ENCODE assay signal across 26 mouse cellular contexts in the genomic region with DNA sequence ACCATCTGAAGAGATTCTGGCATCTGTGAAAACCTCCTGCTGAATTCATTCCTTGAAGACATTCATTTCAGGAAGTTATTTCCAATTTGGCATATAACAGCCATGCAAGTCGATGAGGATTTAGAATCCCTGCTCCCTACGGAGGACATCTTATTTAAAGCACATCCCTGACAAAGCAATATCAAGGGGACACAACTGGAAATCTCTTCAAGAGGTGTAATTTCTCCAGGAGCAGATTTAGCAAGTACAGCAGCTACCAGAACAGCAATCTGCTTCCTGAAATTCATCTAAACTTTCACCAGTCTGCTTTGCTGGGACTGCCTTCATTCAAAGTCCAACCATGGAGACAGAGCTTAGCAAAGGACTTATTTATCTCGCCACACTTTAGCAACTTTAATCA.
DNase-seq lines count a peak whose midpoint lies in the region; ATAC-seq and TF ChIP-seq lines count a peak whose summit lies in the region.
"Had no signal": no experiment of that assay in that cellular context is flagged by ENCODE, and none has a peak within 500 bp of the region (broad histone marks: within the 10 kb centered on the region; RNA-seq: fewer than 3 reads in every experiment).

No protein-coding gene starts in this region.

- intact Hi-C loops in heart, postnatal 25 days (cut with DNase I): loop anchor here (5.0 kb wide), 1 partner anchor 691 kb away; no protein-coding TSS in a partner anchor

- peaks cover 3% of the 10 kb centered on the region; the same call in 1 of the 2 replicates for H3K27me3 ChIP-seq in midbrain, embryonic 11.5 days (ENCODE audit: control insufficient read depth, insufficient read depth, low read length)
- H3K27me3 ChIP-seq in midbrain, postnatal 0 days (ENCODE audit: insufficient read depth, low read length): no peaks in the 10 kb centered on the region
- H3K27me3 ChIP-seq: CH12.LX; embryonic facial prominence, embryonic 12.5 days; forebrain, embryonic 13.5 days; forebrain, embryonic 15.5 days had no signal

- H3K36me3 ChIP-seq in midbrain, embryonic 11.5 days (ENCODE audit: control insufficient read depth, insufficient read depth, low read length): no peaks in the 10 kb centered on the region
- no peaks in the 10 kb centered on the region for H3K36me3 ChIP-seq in midbrain, postnatal 0 days (ENCODE audit: insufficient read depth, low read length)
- H3K36me3 ChIP-seq: embryonic facial prominence, embryonic 10.5 days; embryonic facial prominence, embryonic 12.5 days; forebrain, embryonic 15.5 days; G1E had no signal

- peak; percentile 39 for ATAC-seq in frontal cortex, adult (ENCODE audit: low TSS enrichment)
- no peak for ATAC-seq in midbrain, embryonic 11.5 days (ENCODE audit: low FRiP score)
- no peak for ATAC-seq in midbrain, postnatal 0 days (ENCODE audit: low FRiP score)
- ATAC-seq: activated CD4-positive, CD25-positive, alpha-beta regulatory T cell, adult 4 months; CD4-positive, CD25-positive, alpha-beta regulatory T cell, adult 4 months; forebrain, embryonic 13.5 days; forebrain, embryonic 15.5 days; forebrain, postnatal 0 days; Patski had no signal

- WGBS in midbrain, embryonic 11.5 days: 67% methylated on average over 3 of the region's 3 CpGs
- WGBS in midbrain, postnatal 0 days: 47% methylated on average over 3 of the region's 3 CpGs

- H3K27ac ChIP-seq in midbrain, embryonic 11.5 days (ENCODE audit: low read depth, low read length): no peak overlapping the region
- H3K27ac ChIP-seq in midbrain, postnatal 0 days (ENCODE audit: low read depth, low read length): no peak overlapping the region
- H3K27ac ChIP-seq: embryonic facial prominence, embryonic 10.5 days; embryonic facial prominence, embryonic 12.5 days; forebrain, embryonic 13.5 days; forebrain, embryonic 15.5 days had no signal

- H3K4me3 ChIP-seq in midbrain, embryonic 11.5 days (ENCODE audit: low read depth, low read length): no peak overlapping the region
- no peak overlapping the region for H3K4me3 ChIP-seq in midbrain, postnatal 0 days (ENCODE audit: low read depth, low read length)
- H3K4me3 ChIP-seq: embryonic facial prominence, embryonic 10.5 days; embryonic facial prominence, embryonic 12.5 days; forebrain, embryonic 13.5 days; forebrain, embryonic 15.5 days had no signal

- no peak for TF ChIP-seq CTCF in midbrain, postnatal 0 days (IDR thresholded peaks at IDR 0.05)

- no peaks in the 10 kb centered on the region for H3K4me1 ChIP-seq in midbrain, embryonic 11.5 days (ENCODE audit: control insufficient read depth, insufficient read depth, low read length)
- no peaks in the 10 kb centered on the region for H3K4me1 ChIP-seq in midbrain, postnatal 0 days (ENCODE audit: insufficient read depth, low read length)
- H3K4me1 ChIP-seq: embryonic facial prominence, embryonic 10.5 days; embryonic facial prominence, embryonic 12.5 days; forebrain, embryonic 13.5 days; forebrain, embryonic 15.5 days had no signal

- no peak overlapping the region for H3K9ac ChIP-seq in midbrain, embryonic 11.5 days (ENCODE audit: low read length)
- no peak overlapping the region for H3K9ac ChIP-seq in midbrain, postnatal 0 days (replicated peaks; ENCODE audit: low read length, poor library complexity, severe bottlenecking)
- H3K9ac ChIP-seq: embryonic facial prominence, embryonic 12.5 days; forebrain, embryonic 13.5 days; forebrain, embryonic 15.5 days; forebrain, postnatal 0 days had no signal

- no peak for DNase-seq in frontal cortex, postnatal 10 days (ENCODE audit: low spot score in 2 of 2)
- peak; percentile 75 for DNase-seq in midbrain, embryonic 11.5 days (ENCODE audit: low spot score, missing footprints)
- no peak for DNase-seq in midbrain, postnatal 0 days (ENCODE audit: low spot score)
- DNase-seq in telencephalon, adult 2 months (ENCODE audit: low read depth, low spot score): peak; percentile 55
- no peak for DNase-seq in heart, postnatal 25 days (ENCODE audit: low spot score)
- DNase-seq: adrenal gland, adult 8-10 months; adrenal gland, postnatal 14 days; adrenal gland, postnatal 36 days; B cell, adult 2 months; cerebellum, adult 11 months; cerebellum, adult 18-20 months; cerebellum, adult 8-10 months; cerebellum, adult 9-11 months; cerebellum, postnatal 14 days; cerebellum, postnatal 36 days; forebrain, postnatal 0 days had no signal

- no peaks in the 10 kb centered on the region for H3K9me3 ChIP-seq in midbrain, embryonic 11.5 days (ENCODE audit: control insufficient read depth, low read length)
- no peaks in the 10 kb centered on the region for H3K9me3 ChIP-seq in midbrain, postnatal 0 days (ENCODE audit: low read length)
- H3K9me3 ChIP-seq: embryonic facial prominence, embryonic 10.5 days; embryonic facial prominence, embryonic 12.5 days; forebrain, embryonic 13.5 days; forebrain, embryonic 15.5 days; G1E had no signal

- H3K4me2 ChIP-seq in midbrain, embryonic 11.5 days: no peak overlapping the region
- H3K4me2 ChIP-seq in midbrain, postnatal 0 days (ENCODE audit: low read depth, low read length, poor library complexity, severe bottlenecking): no peak overlapping the region
- H3K4me2 ChIP-seq: embryonic facial prominence, embryonic 12.5 days; forebrain, embryonic 13.5 days; forebrain, embryonic 15.5 days had no signal

Comparison
In these comparisons a context has a peak if more than half of its experiments do, and no peak if none do; other contexts are left out.
1. DNase-seq: peak in midbrain, embryonic 11.5 days (single experiment) and telencephalon, adult 2 months (single experiment); none in frontal cortex, postnatal 10 days (0 of 2), midbrain, postnatal 0 days (single experiment) and heart, postnatal 25 days (single experiment).